Mouse (Mus musculus) gastrocnemius, adult 8-10 months (tissue): ENCODE measurements around the gene Bsph1. TPM values are rescaled to one million over a fixed set of nuclear protein-coding genes. Genes with fewer than 3 reads are reported as not detected.
"Not testable (repeated sequence)": the region's sequence is repeated elsewhere in the genome, so short reads cannot be mapped to it uniquely, and the experiment has no call there.

Experiments used
- DNase-seq, 2 experiments: peaks; one replicate each; pipeline ENCODE4 v3.0.0; 2022; ENCODE audit warnings: low spot score in 2 of 2
- total RNA-seq, 4 experiments: library from RNA; stranded (reverse); gene quantifications; 2 replicates each; pipeline ENCODE4 v1.2.4; 2022

Bsph1 gene
- total RNA-seq, result not detected

DNA sequence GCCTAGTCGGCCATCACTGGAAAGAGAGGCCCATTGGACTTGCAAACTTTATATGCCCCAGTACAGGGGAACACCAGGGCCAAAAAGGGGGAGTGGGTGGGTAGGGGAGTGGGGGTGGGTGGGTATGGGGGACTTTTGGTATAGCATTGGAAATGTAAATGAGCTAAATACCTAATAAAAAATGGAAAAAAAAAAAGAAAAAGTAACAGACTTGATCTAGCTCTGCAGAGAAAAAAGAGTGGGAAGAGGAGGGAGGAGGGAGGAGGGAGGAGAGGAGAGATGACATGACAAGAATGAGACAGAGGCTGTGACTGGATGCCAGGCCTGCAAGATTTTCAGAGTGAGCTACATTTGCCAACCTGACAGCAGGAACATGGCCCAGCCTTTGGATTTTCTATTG lies at the start of gene Bsph1:
Gene Bsph1, plus strand, starts transcription at position 301 of the 400 bp plus-strand sequence.
- not testable (repeated sequence) for DNase-seq

DNA sequence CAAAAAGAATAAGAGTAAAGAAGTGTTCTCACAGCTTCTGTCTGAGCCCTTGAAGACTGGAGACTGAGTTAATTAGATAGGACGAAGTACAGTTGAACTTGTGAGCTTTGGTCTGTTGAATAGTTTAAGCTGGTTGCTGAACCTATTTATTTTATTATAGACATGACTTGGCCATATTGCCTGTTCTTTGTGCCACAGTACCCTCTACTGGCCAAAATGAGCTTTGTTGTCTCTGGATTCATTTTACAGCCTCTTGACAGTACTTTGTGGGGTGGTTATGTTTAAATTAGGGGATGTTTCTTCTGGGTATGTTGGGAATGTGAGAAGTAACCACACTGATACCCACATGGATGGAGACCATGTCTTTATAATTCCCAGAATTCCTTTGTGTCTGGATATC lies 60.9 kb downstream of the Bsph1 start:
- DNase-seq, result no peak

Other genes with a start within 250 kb of the Bsph1 start
- gene Vmn1r89, start 237.8 kb upstream of the Bsph1 start, total RNA-seq, result not detected
- 1 to 10 TPM in 1 of 4 experiments, under 1 TPM in 3; 0.53 to 1.2 (median 0.75) TPM for gene Lig1, start 173.6 kb upstream of the Bsph1 start, total RNA-seq
- gene Zswim9, start 172.1 kb upstream of the Bsph1 start, total RNA-seq, result 10 to 100 TPM; 13.0 to 15.2 (median 14.0) TPM
- gene Pla2g4c, start 126.2 kb upstream of the Bsph1 start, total RNA-seq, result under 1 TPM in 1 of 4 experiments, not detected in 3; 0.11 TPM
- not detected for gene Cabp5, start 52.7 kb upstream of the Bsph1 start, total RNA-seq
- not detected for gene Bsph2, start 120.2 kb downstream of the Bsph1 start, total RNA-seq
- not detected for gene Sult2a5, start 173.1 kb downstream of the Bsph1 start, total RNA-seq